Mouse (Mus musculus) stomach, embryonic 15.5 days (tissue): ENCODE measurements around the gene Shisa5. TPM values are rescaled to one million over a fixed set of nuclear protein-coding genes. Genes with fewer than 3 reads are reported as not detected.

Experiments
- ATAC-seq: fragments of 200-750 bp; cut with Nextera tagmentation; 2 replicates; pipeline ENCODE4 v1.8.0; 2017; ENCODE audit warnings: low read depth, moderate number of reproducible peaks, moderate TSS enrichment; ENCODE audit not compliant: insufficient read depth, low FRiP score
- H3K27ac ChIP-seq: fragments of 300-500 bp; sonication (generic); 2 replicates; pipeline ENCODE4 v1.5.1; 2015; ENCODE audit warnings: mild to moderate bottlenecking, inconsistent platforms
- H3K27me3 ChIP-seq: fragments of 300-500 bp; sonication (generic); replicated peaks from 2 replicates; pipeline ENCODE4 v1.6.1; 2015; ENCODE audit warnings: inconsistent platforms
- H3K36me3 ChIP-seq: fragments of 300-500 bp; sonication (generic); 2 replicates; pipeline ENCODE4 v1.6.1; 2015; ENCODE audit warnings: inconsistent platforms
- H3K4me1 ChIP-seq: fragments of 300-500 bp; sonication (generic); 2 replicates; pipeline ENCODE4 v1.6.1; 2015; ENCODE audit warnings: inconsistent platforms
- H3K4me2 ChIP-seq: fragments of 300-500 bp; sonication (generic); 2 replicates; pipeline ENCODE4 v1.6.1; 2015; ENCODE audit warnings: mild to moderate bottlenecking, inconsistent platforms
- H3K4me3 ChIP-seq: fragments of 300-500 bp; sonication (generic); replicated peaks from 2 replicates; pipeline ENCODE4 v1.5.1; 2015; ENCODE audit warnings: inconsistent platforms
- H3K9ac ChIP-seq: fragments of 300-500 bp; sonication (generic); 2 replicates; pipeline ENCODE4 v1.6.1; 2015; ENCODE audit warnings: inconsistent platforms
- H3K9me3 ChIP-seq: fragments of 300-500 bp; sonication (generic); 2 replicates; pipeline ENCODE4 v1.6.1; 2016; ENCODE audit warnings: inconsistent platforms
- WGBS: fragments of 180-500 bp; shearing (Covaris S2); methylation state at CpG from one replicate; pipeline ENCODE4 v1.1.7; 2015; 5-methylcytosine and 5-hydroxymethylcytosine counted together
- polyA plus RNA-seq: library from polyadenylated mRNA; unstranded; fragments of >200 nt; fragmentation: Nextera tagmentation; extraction: Ambion mirVana; gene quantifications from 2 replicates; pipeline ENCODE4 v1.2.1, GENCODE M21; 2015

Shisa5 gene
- polyA plus RNA-seq, 1 experiment from 2014 or later: 104 TPM

GRCm38 (mm10) chr9:109082124-109082800, 43.9 kb downstream of the Shisa5 start, which contains the start of the genes Ccdc51 and Tma7:
TSS of gene Ccdc51 (plus strand) at chr9:109082493.
TSS of gene Tma7 (minus strand) at chr9:109082587.
- peak within 1 kb of the TSS; percentile 76 for H3K9ac ChIP-seq
- ATAC-seq: peak; percentile 98
- no peaks in the 10 kb centered on the region for H3K9me3 ChIP-seq
- H3K4me1 ChIP-seq: peaks cover 22% of the 10 kb centered on the region
- under 1% methylated on average over 37 of the region's 37 CpGs for WGBS
- no peaks in the 10 kb centered on the region for H3K27me3 ChIP-seq
- no peaks in the 10 kb centered on the region for H3K36me3 ChIP-seq
- peak within 1 kb of the TSS; percentile 84 for H3K4me3 ChIP-seq
- H3K27ac ChIP-seq: peak within 1 kb of the TSS; percentile 78
- H3K4me2 ChIP-seq: peak within 1 kb of the TSS; percentile 79

DNA sequence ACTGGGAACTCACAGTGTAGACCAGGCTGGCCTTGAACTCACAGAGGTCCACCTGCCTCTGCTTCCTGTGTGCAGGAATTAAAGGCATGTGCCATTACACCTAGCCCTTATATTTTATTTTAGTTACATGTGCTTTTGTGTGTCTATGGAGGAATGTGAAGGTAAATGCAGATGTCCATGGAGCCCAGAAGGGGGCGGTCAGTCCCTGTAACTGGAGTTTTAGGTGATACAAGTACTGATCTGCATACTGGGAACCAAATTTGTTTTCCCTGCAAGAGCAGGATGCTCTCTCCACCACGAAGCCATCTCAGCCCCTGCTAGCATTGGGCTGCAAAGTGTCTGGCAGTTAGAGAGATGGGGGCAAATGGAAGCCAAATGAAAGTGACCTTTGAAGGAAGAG, 46.6 kb downstream of the Shisa5 start:
- no peak for ATAC-seq
- H3K4me3 ChIP-seq: no peak overlapping the region
- H3K27me3 ChIP-seq: no peaks in the 10 kb centered on the region
- WGBS: 13% methylated on average over 2 of the region's 2 CpGs
- H3K36me3 ChIP-seq: no peaks in the 10 kb centered on the region
- no peaks in the 10 kb centered on the region for H3K9me3 ChIP-seq
- H3K27ac ChIP-seq: no peak overlapping the region
- peaks cover 31% of the 10 kb centered on the region for H3K4me1 ChIP-seq
- no peak overlapping the region for H3K4me2 ChIP-seq
- H3K9ac ChIP-seq: no peak overlapping the region

DNA sequence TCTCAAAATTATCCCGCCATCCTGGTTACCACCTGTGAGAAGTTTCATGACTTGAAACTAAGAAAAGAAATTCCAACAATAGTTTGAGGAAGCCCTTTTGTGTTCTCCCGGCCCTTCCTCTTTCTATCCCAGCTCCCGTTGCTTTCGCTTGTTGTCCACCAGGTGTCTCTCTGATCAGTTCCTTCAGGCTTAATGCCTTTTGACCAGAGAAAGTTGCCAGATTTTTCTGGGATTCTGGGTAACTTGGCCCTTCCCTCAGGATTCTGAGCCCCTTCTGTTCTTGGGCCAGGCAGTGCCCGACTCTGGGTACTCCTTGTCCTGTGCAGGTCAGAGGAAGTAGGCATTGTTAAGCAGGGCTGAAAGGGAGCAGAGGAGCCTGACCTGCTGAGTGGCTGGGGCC, 49.6 kb downstream of the Shisa5 start:
- 11% methylated on average over 5 of the region's 5 CpGs for WGBS

GRCm38 (mm10) chr9:109090446-109090845, 52.1 kb downstream of the Shisa5 start:
- Histone ChIP-seq H3K4me3 (no peak overlapping the region), H3K36me3 (no peaks in the 10 kb centered on the region), H3K9me3 (no peaks in the 10 kb centered on the region), H3K4me1 (peaks cover 24% of the 10 kb centered on the region), H3K27me3 (no peaks in the 10 kb centered on the region), H3K27ac (peak overlapping the region; percentile 65), H3K9ac (no peak overlapping the region), H3K4me2 (no peak overlapping the region)
- WGBS: 62% methylated on average over 15 of the region's 15 CpGs
- ATAC-seq: no peak

More for the DNA sequence above, 49.6 kb downstream of the Shisa5 start:
- no peak for ATAC-seq
- Histone ChIP-seq H3K36me3 (no peaks in the 10 kb centered on the region), H3K27me3 (no peaks in the 10 kb centered on the region), H3K4me3 (no peak overlapping the region), H3K4me2 (no peak overlapping the region), H3K9ac (no peak overlapping the region), H3K27ac (no peak overlapping the region), H3K4me1 (peaks cover 15% of the 10 kb centered on the region), H3K9me3 (no peaks in the 10 kb centered on the region)

DNA sequence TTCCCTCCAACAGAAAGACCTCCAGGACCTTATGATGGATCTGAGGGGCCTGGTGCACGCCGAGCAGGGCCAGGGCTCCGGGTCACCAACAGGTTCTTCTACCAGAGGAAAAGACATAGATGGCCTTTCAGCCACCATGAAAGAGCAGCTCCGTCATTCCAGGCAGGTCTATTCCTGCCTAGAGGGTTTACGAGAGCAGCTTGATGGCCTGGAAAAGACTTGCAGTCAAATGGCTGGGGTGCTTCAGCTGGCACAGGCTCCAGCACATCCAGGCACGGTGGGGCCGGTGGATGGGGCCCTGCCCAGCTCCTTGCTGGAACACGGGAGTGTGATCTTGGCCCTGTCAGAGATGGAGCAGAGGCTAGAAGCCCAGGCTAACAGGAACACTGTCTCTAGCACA, 53.4 kb downstream of the Shisa5 start:
- WGBS: 82% methylated on average over 8 of the region's 8 CpGs
- no peak overlapping the region for H3K4me2 ChIP-seq
- no peak overlapping the region for H3K4me3 ChIP-seq
- ATAC-seq: no peak
- H3K27ac ChIP-seq: peak overlapping the region; percentile 65
- H3K27me3 ChIP-seq: no peaks in the 10 kb centered on the region
- no peak overlapping the region for H3K9ac ChIP-seq
- H3K4me1 ChIP-seq: peaks cover 34% of the 10 kb centered on the region
- H3K36me3 ChIP-seq: no peaks in the 10 kb centered on the region
- no peaks in the 10 kb centered on the region for H3K9me3 ChIP-seq

- no peak for ATAC-seq
- peaks cover 40% of the 10 kb centered on the region for H3K4me1 ChIP-seq
- no peaks in the 10 kb centered on the region for H3K27me3 ChIP-seq
- H3K4me3 ChIP-seq: no peak overlapping the region
- no peak overlapping the region for H3K9ac ChIP-seq
- peak overlapping the region; percentile 59; the same call in 1 of the 2 replicates for H3K27ac ChIP-seq
- no peaks in the 10 kb centered on the region for H3K9me3 ChIP-seq
- H3K36me3 ChIP-seq: no peaks in the 10 kb centered on the region
- no peak overlapping the region for H3K4me2 ChIP-seq
- WGBS: 48% methylated on average over 6 of the region's 6 CpGs
Observed at GRCm38 (mm10) chr9:109092799-109093198, 54.4 kb downstream of the Shisa5 start.

DNA sequence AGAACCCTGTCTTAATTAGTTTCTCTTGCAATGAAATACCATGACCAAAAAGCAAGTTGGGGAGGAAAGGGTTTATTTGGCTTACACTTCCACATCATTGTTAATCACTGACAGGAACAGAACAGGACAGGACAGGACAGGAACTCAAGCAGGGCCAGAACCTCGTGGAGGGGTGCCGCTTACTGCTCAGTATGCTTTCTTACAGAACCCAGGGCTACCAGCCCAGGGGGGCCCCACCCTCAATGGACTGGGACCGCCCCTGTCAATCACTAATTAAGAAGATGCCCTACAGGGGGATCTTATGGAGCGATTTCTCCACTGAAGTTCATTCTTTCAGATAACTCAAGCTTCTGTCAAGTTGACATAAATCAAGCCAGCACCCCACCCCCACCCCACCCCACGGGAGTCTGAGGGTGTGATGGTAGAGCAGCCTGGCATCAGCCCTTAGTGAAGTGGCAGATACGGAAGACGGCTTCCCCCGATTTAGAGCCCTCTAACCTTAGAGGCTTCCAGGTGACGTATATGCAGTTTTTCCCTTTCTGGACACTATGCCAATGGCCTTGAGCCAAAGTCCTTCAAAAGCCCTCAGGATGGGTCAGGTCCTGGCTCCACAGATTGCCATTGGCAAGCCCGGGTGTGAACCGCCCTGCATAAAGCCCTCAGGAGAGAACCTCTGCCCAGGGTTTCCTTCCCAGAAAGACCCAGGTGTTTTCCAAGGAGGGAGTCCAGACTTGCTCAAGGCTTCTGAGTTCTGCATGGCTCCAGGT, 55.6 kb downstream of the Shisa5 start:
- Histone ChIP-seq H3K4me2 (peak overlapping the region; percentile 85), H3K4me3 (peak overlapping the region; percentile 80), H3K27ac (peak overlapping the region; percentile 99), H3K36me3 (no peaks in the 10 kb centered on the region), H3K4me1 (peaks cover 48% of the 10 kb centered on the region), H3K9ac (no peak overlapping the region), H3K27me3 (no peaks in the 10 kb centered on the region), H3K9me3 (no peaks in the 10 kb centered on the region)
- WGBS: 19% methylated on average over 11 of the region's 11 CpGs
- ATAC-seq: no peak; the same call in 1 of the 2 replicates

GRCm38 (mm10) chr9:109094553-109095136, 56.3 kb downstream of the Shisa5 start:
- peak overlapping the region; percentile 74 for H3K9ac ChIP-seq
- 2% methylated on average over 21 of the region's 21 CpGs for WGBS
- peaks cover 54% of the 10 kb centered on the region for H3K4me1 ChIP-seq
- peak overlapping the region; percentile 85 for H3K4me2 ChIP-seq
- H3K4me3 ChIP-seq: peak overlapping the region; percentile 80
- no peaks in the 10 kb centered on the region for H3K27me3 ChIP-seq
- no peaks in the 10 kb centered on the region for H3K36me3 ChIP-seq
- peak; percentile 54 for ATAC-seq
- H3K27ac ChIP-seq: peak overlapping the region; percentile 99
- no peaks in the 10 kb centered on the region for H3K9me3 ChIP-seq

DNA sequence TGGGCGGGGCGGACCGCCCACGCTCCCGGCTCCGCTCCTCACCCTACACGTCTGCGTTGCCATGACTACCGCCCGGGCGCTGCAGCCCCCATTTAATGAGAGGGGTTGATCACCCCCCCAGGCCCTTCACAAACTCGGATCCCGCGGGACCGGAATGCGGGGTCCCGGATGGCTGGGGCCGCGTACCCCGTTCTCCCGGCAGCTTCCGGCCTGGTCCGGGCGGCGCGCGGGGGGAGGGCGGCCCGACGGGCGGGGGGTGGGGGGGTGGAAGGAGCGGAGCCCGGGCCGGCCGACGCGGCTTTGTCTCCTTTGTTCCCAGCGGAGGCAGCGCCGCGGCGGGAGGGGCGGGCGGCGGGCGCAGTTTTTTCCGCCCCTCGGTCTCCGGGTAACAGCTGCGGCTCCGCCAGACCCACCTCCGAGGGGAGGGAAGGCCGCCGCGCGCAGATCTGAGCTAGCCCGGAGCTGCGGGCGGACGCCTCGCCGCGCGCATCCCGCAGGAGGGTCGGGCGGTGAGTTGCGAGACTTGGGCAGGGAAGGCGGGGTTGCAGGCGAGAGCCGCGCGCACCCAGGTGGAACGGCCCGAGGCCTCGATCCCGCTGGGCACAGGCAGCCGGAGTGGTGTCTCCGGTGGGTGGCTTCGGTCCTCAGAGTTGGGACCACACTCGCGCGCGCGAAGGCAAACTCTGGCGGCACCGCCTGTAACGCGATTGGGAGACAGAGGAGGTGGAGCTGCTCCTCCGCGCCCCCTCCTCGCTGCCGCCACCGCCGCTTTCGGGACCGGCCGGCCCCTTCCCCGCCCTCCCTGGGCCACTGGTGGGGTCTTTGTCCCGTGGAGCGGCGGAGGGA, 57.0 kb downstream of the Shisa5 start, which contains the start of gene Plxnb1:
TSS of gene Plxnb1 (plus strand) at position 253 of the 846 bp plus-strand sequence.
- H3K9ac ChIP-seq: peak within 1 kb of the TSS; percentile 74
- H3K36me3 ChIP-seq: 0 out of 2 replicates have a peak, but pooled peaks cover 3% of the 10 kb centered on the region
- WGBS: under 1% methylated on average over 97 of the region's 102 CpGs
- no peaks in the 10 kb centered on the region for H3K27me3 ChIP-seq
- H3K9me3 ChIP-seq: no peaks in the 10 kb centered on the region
- H3K4me3 ChIP-seq: peak within 1 kb of the TSS; percentile 80
- peak within 1 kb of the TSS; percentile 85 for H3K4me2 ChIP-seq
- H3K27ac ChIP-seq: peak within 1 kb of the TSS; percentile 99
- H3K4me1 ChIP-seq: peaks cover 60% of the 10 kb centered on the region
- peak; percentile 38 for ATAC-seq

- peak overlapping the region; percentile 74 for H3K9ac ChIP-seq
- ATAC-seq: no peak
- H3K4me2 ChIP-seq: peak overlapping the region; percentile 85
- 18% methylated on average over 9 of the region's 9 CpGs for WGBS
- peaks cover 60% of the 10 kb centered on the region for H3K4me1 ChIP-seq
- H3K9me3 ChIP-seq: no peaks in the 10 kb centered on the region
- peak overlapping the region; percentile 80 for H3K4me3 ChIP-seq
- H3K27me3 ChIP-seq: no peaks in the 10 kb centered on the region
- H3K27ac ChIP-seq: peak overlapping the region; percentile 99
- H3K36me3 ChIP-seq: 0 out of 2 replicates have a peak, but pooled peaks cover 3% of the 10 kb centered on the region
Observed at GRCm38 (mm10) chr9:109096251-109096661, 57.9 kb downstream of the Shisa5 start.

- Histone ChIP-seq H3K27ac (peak overlapping the region; percentile 99), H3K9me3 (no peaks in the 10 kb centered on the region), H3K36me3 (0 out of 2 replicates have a peak, but pooled peaks cover 3% of the 10 kb centered on the region), H3K4me1 (peaks cover 60% of the 10 kb centered on the region), H3K4me2 (peak overlapping the region; percentile 85), H3K9ac (peak overlapping the region; percentile 74; the same call in 1 of the 2 replicates), H3K27me3 (no peaks in the 10 kb centered on the region), H3K4me3 (peak overlapping the region; percentile 80)
- 27% methylated on average over 6 of the region's 6 CpGs for WGBS
- no peak for ATAC-seq
Observed at GRCm38 (mm10) chr9:109096856-109097255, 58.5 kb downstream of the Shisa5 start.
